Mouse (Mus musculus) left cerebral cortex, postnatal 36 days (tissue): Measurements from ENCODE around the gene Gm8871. TPM values are rescaled to one million over a fixed set of nuclear protein-coding genes. Genes with fewer than 3 reads are reported as not detected.
"Not testable (repeated sequence)": the region's sequence is repeated elsewhere in the genome, so short reads cannot be mapped to it uniquely, and the experiment has no call there.

Source experiments
- DNase-seq, 2 experiments: peaks; one replicate each; pipeline ENCODE4 v3.0.0; 2021 to 2022; ENCODE audit warnings: low spot score in 2 of 2, mixed read lengths in 1 of 2
- intact Hi-C: fragments of 180-260 bp; cut with DNase I; formaldehyde crosslinking; loops from one replicate; pipeline ENCODE4 v1.15.1; 2025
- total RNA-seq, 2 experiments: library from RNA; stranded (reverse); gene quantifications; 2 replicates each; pipeline ENCODE4 v1.2.3; 2021

The Gm8871 gene
- not detected for total RNA-seq

- DNase-seq, intact Hi-C loops: not testable (repeated sequence)
Measured at GRCm38 (mm10) chr5:10947505-10947904, at the start of gene Gm8871, which contains the start of gene Gm8857. Gene Gm8871 (plus strand): TSS chr5:10947805. Gene Gm8857 (plus strand): TSS chr5:10947807.

DNA sequence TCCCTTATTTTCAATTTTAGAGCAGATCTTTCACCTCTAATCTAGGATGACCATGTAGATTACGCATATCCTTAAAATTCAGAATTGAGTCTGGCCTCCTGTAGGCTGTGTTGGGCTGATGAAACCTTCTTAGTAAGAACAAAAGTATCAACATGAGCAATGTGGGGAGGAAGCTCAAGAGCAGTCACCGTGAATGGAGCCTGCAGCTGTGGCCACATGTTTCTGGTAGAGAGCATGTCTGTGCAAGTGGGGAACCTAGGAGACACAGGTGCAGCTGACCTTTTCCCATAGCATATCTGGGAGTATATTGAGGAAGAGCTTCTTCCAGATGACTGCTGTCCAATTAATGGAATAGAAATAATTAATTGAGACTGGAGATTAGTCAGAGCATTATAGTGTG, 5.9 kb downstream of the Gm8871 start:
- DNase-seq, intact Hi-C loops: not testable (repeated sequence)

GRCm38 (mm10) chr5:10958057-10958456, 10.5 kb downstream of the Gm8871 start:
- intact Hi-C loops, DNase-seq: not testable (repeated sequence)

Other genes with a start within 250 kb of the Gm8871 start
- gene Gm8857, start within 50 bp of the Gm8871 start, total RNA-seq = not detected
- gene Gm8879, start 179.8 kb downstream of the Gm8871 start, total RNA-seq = not detected
- gene Gm5861, start 235.3 kb downstream of the Gm8871 start, total RNA-seq = not detected